Mouse (Mus musculus) heart, embryonic 13.5 days (tissue): ENCODE data around the gene Kdm6a. TPM values are rescaled to one million over a fixed set of nuclear protein-coding genes. Genes with fewer than 3 reads are reported as not detected.

Experiments
- ATAC-seq: fragments of 200-750 bp; cut with Nextera tagmentation; 2 replicates; pipeline ENCODE4 v1.8.0; 2017; ENCODE audit warnings: moderate TSS enrichment; ENCODE audit not compliant: insufficient number of reproducible peaks, low FRiP score, low TSS enrichment; ENCODE audit errors: extremely low read depth
- H3K27ac ChIP-seq: fragments of 300-500 bp; sonication (generic); replicated peaks from 2 replicates; pipeline ENCODE4 v1.5.1; 2015; ENCODE audit warnings: moderate library complexity, mild to moderate bottlenecking, inconsistent platforms
- H3K27me3 ChIP-seq: fragments of 300-500 bp; sonication (generic); replicated peaks from 2 replicates; pipeline ENCODE4 v1.6.1; 2015; ENCODE audit warnings: mild to moderate bottlenecking, inconsistent platforms
- H3K36me3 ChIP-seq: fragments of 300-500 bp; sonication (generic); 2 replicates; pipeline ENCODE4 v1.6.1; 2015; ENCODE audit warnings: mild to moderate bottlenecking, inconsistent platforms
- H3K4me1 ChIP-seq: fragments of 300-500 bp; sonication (generic); 2 replicates; pipeline ENCODE4 v1.6.1; 2015; ENCODE audit warnings: inconsistent platforms
- H3K4me2 ChIP-seq: fragments of 300-500 bp; sonication (generic); 2 replicates; pipeline ENCODE4 v1.6.1; 2015; ENCODE audit warnings: inconsistent platforms, mild to moderate bottlenecking, moderate library complexity
- H3K4me3 ChIP-seq: fragments of 300-500 bp; sonication (generic); 2 replicates; pipeline ENCODE4 v1.5.1; 2015; ENCODE audit warnings: moderate library complexity, mild to moderate bottlenecking, inconsistent platforms
- H3K9ac ChIP-seq: fragments of 300-500 bp; sonication (generic); 2 replicates; pipeline ENCODE4 v1.6.1; 2015; ENCODE audit warnings: inconsistent platforms, mild to moderate bottlenecking, moderate library complexity
- H3K9me3 ChIP-seq: fragments of 300-500 bp; sonication (generic); 2 replicates; pipeline ENCODE4 v1.6.1; 2016; ENCODE audit warnings: inconsistent platforms
- WGBS: fragments of 180-500 bp; shearing (Covaris S2); methylation state at CpG from one replicate; pipeline ENCODE4 v1.1.7; 2015; ENCODE audit warnings: mixed read lengths; 5-methylcytosine and 5-hydroxymethylcytosine counted together
- polyA plus RNA-seq: library from polyadenylated mRNA; unstranded; fragments of >200 nt; fragmentation: Nextera tagmentation; extraction: Ambion mirVana; gene quantifications from 2 replicates; pipeline ENCODE4 v1.2.1, GENCODE M21; 2015

Kdm6a gene
- polyA plus RNA-seq, result 13.1 and 15.2 TPM in 2 replicates

DNA sequence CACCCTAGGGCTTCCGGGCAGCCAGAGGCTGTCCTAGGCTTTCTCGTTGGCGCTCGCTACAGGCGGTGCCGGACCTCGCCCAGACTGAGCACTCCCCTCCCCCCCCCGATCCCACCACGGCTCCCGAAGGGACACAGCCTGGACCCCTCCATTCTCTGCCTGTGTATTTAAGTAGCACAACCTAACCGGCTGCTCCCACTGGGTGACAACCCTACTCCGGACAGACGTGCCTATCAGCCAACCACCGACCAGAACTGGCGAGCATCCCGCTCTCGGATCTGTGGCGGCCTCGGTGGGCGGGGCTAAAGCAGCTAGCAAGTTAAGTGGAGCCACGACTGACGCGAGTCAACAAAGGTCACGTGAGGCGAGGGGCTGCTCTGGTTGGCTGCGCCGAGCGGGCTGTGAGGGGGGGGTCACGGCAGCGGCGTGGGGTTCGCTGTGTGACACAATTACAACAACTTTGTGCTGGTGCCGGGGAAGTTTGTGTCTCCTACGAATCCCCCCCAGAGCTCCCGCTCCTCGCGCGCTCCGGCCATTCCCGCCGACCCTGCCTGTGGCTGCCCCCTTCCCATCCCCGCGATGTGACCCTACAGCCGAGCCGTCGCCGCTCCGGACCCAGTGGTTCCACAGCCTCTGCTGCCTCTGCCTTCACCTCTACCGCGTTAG lies at the start of gene Kdm6a:
Gene Kdm6a (plus strand): TSS at position 384 of the 666 bp plus-strand sequence.
- no peaks in the 10 kb centered on the region for H3K27me3 ChIP-seq
- H3K27ac ChIP-seq, result peak within 1 kb of the TSS; percentile 97
- peak within 1 kb of the TSS; percentile 74 for H3K4me2 ChIP-seq
- H3K36me3 ChIP-seq, result no peaks in the 10 kb centered on the region
- under 1% methylated on average over 47 of the region's 50 CpGs for WGBS
- H3K4me3 ChIP-seq, result peak within 1 kb of the TSS; percentile 86
- peak; percentile 98 for ATAC-seq
- no peaks in the 10 kb centered on the region for H3K9me3 ChIP-seq
- no peaks in the 10 kb centered on the region for H3K4me1 ChIP-seq
- peak within 1 kb of the TSS; percentile 96 for H3K9ac ChIP-seq

GRCm38 (mm10) chrX:18145557-18145956 lies 16.8 kb upstream of the Kdm6a start, which contains the start of gene Dusp21:
Dusp21 (plus strand) TSS chrX:18145857.
- no peaks in the 10 kb centered on the region for H3K9me3 ChIP-seq
- no peaks in the 10 kb centered on the region for H3K36me3 ChIP-seq
- H3K4me1 ChIP-seq, result no peaks in the 10 kb centered on the region
- H3K9ac ChIP-seq, result no peak within 1 kb of the TSS
- H3K27ac ChIP-seq, result no peak within 1 kb of the TSS
- no peaks in the 10 kb centered on the region for H3K27me3 ChIP-seq
- H3K4me3 ChIP-seq, result no peak within 1 kb of the TSS
- 90% methylated on average over 1 of the region's 1 CpGs for WGBS
- no peak within 1 kb of the TSS for H3K4me2 ChIP-seq
- no peak for ATAC-seq

- 57% methylated on average over 4 of the region's 4 CpGs for WGBS
- no peak for ATAC-seq
- Histone ChIP-seq H3K4me2 (peak overlapping the region; percentile 74), H3K9me3 (no peaks in the 10 kb centered on the region), H3K27me3 (no peaks in the 10 kb centered on the region), H3K4me3 (peak overlapping the region; percentile 86), H3K9ac (no peak overlapping the region), H3K27ac (no peak overlapping the region; the same call in 1 of the 2 replicates), H3K4me1 (no peaks in the 10 kb centered on the region), H3K36me3 (no peaks in the 10 kb centered on the region)
Measured at GRCm38 (mm10) chrX:18160734-18161442, 1.5 kb upstream of the Kdm6a start.

GRCm38 (mm10) chrX:18161796-18162191 lies 581 bp upstream of the Kdm6a start:
- H3K9me3 ChIP-seq, result no peaks in the 10 kb centered on the region
- peak overlapping the region; percentile 93 for H3K27ac ChIP-seq
- H3K4me3 ChIP-seq, result peak overlapping the region; percentile 86
- H3K27me3 ChIP-seq, result no peaks in the 10 kb centered on the region
- no peaks in the 10 kb centered on the region for H3K4me1 ChIP-seq
- peak overlapping the region; percentile 89 for H3K9ac ChIP-seq
- H3K4me2 ChIP-seq, result peak overlapping the region; percentile 74
- WGBS, result under 1% methylated on average over 27 of the region's 28 CpGs
- peak; percentile 29 for ATAC-seq
- H3K36me3 ChIP-seq, result no peaks in the 10 kb centered on the region

DNA sequence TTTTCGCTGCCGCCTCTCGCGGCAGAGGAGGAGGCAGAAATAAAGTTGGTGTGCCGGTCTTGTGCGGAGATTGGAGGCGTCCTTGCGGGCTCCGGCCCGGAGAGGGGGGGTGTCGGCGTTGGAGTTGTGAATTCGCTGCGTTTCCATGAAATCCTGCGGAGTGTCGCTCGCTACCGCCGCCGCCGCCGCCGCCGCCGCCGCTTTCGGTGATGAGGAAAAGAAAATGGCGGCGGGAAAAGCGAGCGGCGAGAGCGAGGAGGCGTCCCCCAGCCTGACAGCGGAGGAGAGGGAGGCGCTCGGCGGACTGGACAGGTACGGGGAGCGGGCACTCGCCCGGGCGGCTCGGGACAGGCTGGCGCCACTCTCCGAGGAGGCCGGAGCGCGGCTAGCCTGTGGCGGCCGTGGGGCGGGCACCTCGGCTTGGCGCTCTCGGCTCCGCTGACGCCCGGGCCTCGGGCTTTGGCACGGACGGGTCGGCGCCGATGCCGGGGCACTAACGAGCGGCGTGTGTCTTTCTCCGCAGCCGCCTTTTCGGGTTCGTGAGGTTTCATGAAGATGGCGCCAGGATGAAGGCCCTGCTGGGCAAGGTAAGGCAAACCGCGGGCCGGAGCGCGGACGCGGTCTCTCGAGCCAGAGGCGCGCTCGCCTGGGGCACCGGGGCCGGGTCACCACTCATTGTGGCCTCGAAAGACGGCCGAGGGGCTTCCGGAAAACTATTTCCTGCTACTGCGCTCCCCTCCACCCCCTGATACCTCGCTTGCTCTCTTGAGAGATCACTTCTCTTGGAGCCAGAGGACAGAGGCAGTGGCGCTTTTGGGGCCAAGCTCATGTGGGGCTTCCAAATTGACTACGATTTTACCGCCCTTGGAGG lies 721 bp downstream of the Kdm6a start:
- peak overlapping the region; percentile 96 for H3K9ac ChIP-seq
- ATAC-seq, result peak; percentile 38; the same call in 1 of the 2 replicates
- peak overlapping the region; percentile 97 for H3K27ac ChIP-seq
- peak overlapping the region; percentile 70 for H3K4me2 ChIP-seq
- H3K27me3 ChIP-seq, result no peaks in the 10 kb centered on the region
- WGBS, result under 1% methylated on average over 74 of the region's 95 CpGs
- H3K36me3 ChIP-seq, result no peaks in the 10 kb centered on the region
- peak overlapping the region; percentile 86 for H3K4me3 ChIP-seq
- H3K9me3 ChIP-seq, result no peaks in the 10 kb centered on the region
- H3K4me1 ChIP-seq, result no peaks in the 10 kb centered on the region

GRCm38 (mm10) chrX:18163917-18164624 lies 1.7 kb downstream of the Kdm6a start:
- Histone ChIP-seq H3K9ac (peak overlapping the region; percentile 96), H3K9me3 (no peaks in the 10 kb centered on the region), H3K4me3 (peak overlapping the region; percentile 86), H3K27ac (peak overlapping the region; percentile 97), H3K36me3 (no peaks in the 10 kb centered on the region), H3K4me1 (no peaks in the 10 kb centered on the region), H3K4me2 (peak overlapping the region; percentile 70), H3K27me3 (no peaks in the 10 kb centered on the region)
- WGBS, result 1% methylated on average over 10 of the region's 10 CpGs
- no peak for ATAC-seq

DNA sequence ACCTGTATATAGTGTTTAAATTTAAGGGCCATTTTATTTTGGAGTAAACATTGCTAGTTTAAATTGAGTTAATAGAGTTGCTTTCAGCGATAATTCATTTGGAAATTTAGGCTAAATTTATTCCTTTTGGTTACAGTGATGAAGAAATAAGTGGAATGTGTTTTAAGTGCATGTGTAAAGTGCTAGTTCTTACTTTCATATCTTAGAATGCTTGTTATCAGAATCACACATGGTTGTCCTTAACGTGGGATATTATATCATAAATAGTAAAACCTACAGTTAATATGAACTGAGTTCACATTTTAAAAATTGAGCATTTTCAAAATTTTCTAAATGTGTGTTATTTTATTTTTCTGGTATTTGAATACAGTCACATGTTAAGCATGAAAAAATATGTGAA lies 2.7 kb downstream of the Kdm6a start:
- Histone ChIP-seq H3K27me3 (no peaks in the 10 kb centered on the region), H3K4me3 (peak overlapping the region; percentile 86), H3K27ac (no peak overlapping the region), H3K9ac (no peak overlapping the region), H3K4me1 (no peaks in the 10 kb centered on the region), H3K4me2 (peak overlapping the region; percentile 70), H3K9me3 (no peaks in the 10 kb centered on the region), H3K36me3 (no peaks in the 10 kb centered on the region)
- WGBS, result 49% methylated on average over 2 of the region's 2 CpGs
- ATAC-seq, result no peak

- Histone ChIP-seq H3K36me3 (no peaks in the 10 kb centered on the region), H3K27ac (no peak overlapping the region), H3K27me3 (no peaks in the 10 kb centered on the region), H3K9ac (no peak overlapping the region), H3K4me2 (no peak overlapping the region), H3K9me3 (no peaks in the 10 kb centered on the region), H3K4me1 (no peaks in the 10 kb centered on the region), H3K4me3 (no peak overlapping the region)
- 69% methylated on average over 3 of the region's 3 CpGs for WGBS
- ATAC-seq, result no peak
Measured at GRCm38 (mm10) chrX:18166961-18167360, 4.6 kb downstream of the Kdm6a start.

- Histone ChIP-seq H3K36me3 (no peaks in the 10 kb centered on the region), H3K4me2 (no peak overlapping the region), H3K9me3 (no peaks in the 10 kb centered on the region), H3K27me3 (no peaks in the 10 kb centered on the region), H3K27ac (no peak overlapping the region), H3K9ac (no peak overlapping the region), H3K4me1 (peaks cover 3% of the 10 kb centered on the region; the same call in 1 of the 2 replicates), H3K4me3 (no peak overlapping the region)
- 100% methylated on average over 1 of the region's 1 CpGs for WGBS
- no peak for ATAC-seq
Measured at GRCm38 (mm10) chrX:18168940-18169339, 6.6 kb downstream of the Kdm6a start.

GRCm38 (mm10) chrX:18174831-18175230 lies 12.5 kb downstream of the Kdm6a start:
- H3K9ac ChIP-seq, result no peak overlapping the region
- H3K4me3 ChIP-seq, result no peak overlapping the region
- 23% methylated on average over 4 of the region's 4 CpGs for WGBS
- ATAC-seq, result no peak
- no peaks in the 10 kb centered on the region for H3K27me3 ChIP-seq
- H3K36me3 ChIP-seq, result no peaks in the 10 kb centered on the region
- H3K4me1 ChIP-seq, result peaks cover 29% of the 10 kb centered on the region
- H3K9me3 ChIP-seq, result no peaks in the 10 kb centered on the region
- peak overlapping the region; percentile 4; the same call in 1 of the 2 replicates for H3K4me2 ChIP-seq
- H3K27ac ChIP-seq, result no peak overlapping the region
